Mouse (Mus musculus) limb, embryonic 14.5 days (tissue): Measurements from ENCODE around the gene Add2. TPM values are rescaled to one million over a fixed set of nuclear protein-coding genes. Genes with fewer than 3 reads are reported as not detected.

Experiments used
- ATAC-seq: fragments of 200-750 bp; cut with Nextera tagmentation; 2 replicates; pipeline ENCODE4 v1.8.0; 2017; ENCODE audit warnings: low read depth, moderate number of reproducible peaks, moderate TSS enrichment; ENCODE audit not compliant: low FRiP score
- DNase-seq: peaks from one replicate; pipeline ENCODE4 v3.0.0-alpha.2; 2015; ENCODE audit warnings: low spot score
- H3K27ac ChIP-seq: fragments of 300-500 bp; sonication (generic); replicated peaks from 2 replicates; pipeline ENCODE4 v1.5.1; 2014; ENCODE audit warnings: low read depth, mild to moderate bottlenecking, low read length, moderate library complexity, mixed read lengths
- H3K27me3 ChIP-seq: fragments of 300-500 bp; sonication (generic); 2 replicates; pipeline ENCODE4 v1.6.1; 2014; ENCODE audit warnings: low read length, mixed read lengths; ENCODE audit not compliant: control insufficient read depth, insufficient read depth
- H3K36me3 ChIP-seq: fragments of 300-500 bp; sonication (generic); 2 replicates; pipeline ENCODE4 v1.6.1; 2014; ENCODE audit warnings: mild to moderate bottlenecking, low read length, moderate library complexity, mixed read lengths; ENCODE audit not compliant: control insufficient read depth, insufficient read depth
- H3K4me1 ChIP-seq: fragments of 300-500 bp; sonication (generic); 2 replicates; pipeline ENCODE4 v1.6.1; 2014; ENCODE audit warnings: antibody characterized with exemption, low read length, mixed read lengths; ENCODE audit not compliant: control insufficient read depth, insufficient read depth
- H3K4me2 ChIP-seq: fragments of 300-500 bp; sonication (generic); replicated peaks from 2 replicates; pipeline ENCODE4 v1.6.1; 2014; ENCODE audit warnings: low read depth, mild to moderate bottlenecking, low read length, moderate library complexity; ENCODE audit not compliant: severe bottlenecking
- H3K4me3 ChIP-seq: fragments of 300-500 bp; sonication (generic); replicated peaks from 2 replicates; pipeline ENCODE4 v1.5.1; 2014; ENCODE audit warnings: low read length
- H3K9ac ChIP-seq: fragments of 300-500 bp; sonication (generic); 2 replicates; pipeline ENCODE4 v1.6.1; 2014; ENCODE audit warnings: mild to moderate bottlenecking, low read depth, low read length, moderate library complexity; ENCODE audit not compliant: severe bottlenecking
- H3K9me3 ChIP-seq: fragments of 300-500 bp; sonication (generic); 2 replicates; pipeline ENCODE4 v1.6.1; 2016; ENCODE audit warnings: low read length; ENCODE audit not compliant: control insufficient read depth
- POLR2A ChIP-seq: fragments of 200-500 bp; IDR thresholded peaks from 2 replicates; pipeline ENCODE4 v1.8.0; 2012; ENCODE audit warnings: inconsistent platforms, mild to moderate bottlenecking, moderate library complexity, borderline replicate concordance; ENCODE audit not compliant: insufficient read depth, insufficient read length; ENCODE audit errors: extremely low read depth
- WGBS: fragments of 180-500 bp; shearing (Covaris S2); extraction: QIAGEN DNeasy Blood & Tissue Kit; methylation state at CpG from one replicate; pipeline ENCODE4 v1.1.7; 2014; 5-methylcytosine and 5-hydroxymethylcytosine counted together
- polyA plus RNA-seq, 2 experiments: library from polyadenylated mRNA; depleted of rRNA in 1 of 2; stranded (reverse) in 1 of 2; unstranded in 1 of 2; fragments of >200 nt; fragmentation: Nextera tagmentation in 1 of 2; extraction: Ambion mirVana in 1 of 2; gene quantifications; 2 replicates each; pipeline versions ENCODE4 v1.2.1 to v1.2.3; 2012 to 2014

Add2 gene
- polyA plus RNA-seq, 2 experiments, result 1.4 to 2.6 TPM

DNA sequence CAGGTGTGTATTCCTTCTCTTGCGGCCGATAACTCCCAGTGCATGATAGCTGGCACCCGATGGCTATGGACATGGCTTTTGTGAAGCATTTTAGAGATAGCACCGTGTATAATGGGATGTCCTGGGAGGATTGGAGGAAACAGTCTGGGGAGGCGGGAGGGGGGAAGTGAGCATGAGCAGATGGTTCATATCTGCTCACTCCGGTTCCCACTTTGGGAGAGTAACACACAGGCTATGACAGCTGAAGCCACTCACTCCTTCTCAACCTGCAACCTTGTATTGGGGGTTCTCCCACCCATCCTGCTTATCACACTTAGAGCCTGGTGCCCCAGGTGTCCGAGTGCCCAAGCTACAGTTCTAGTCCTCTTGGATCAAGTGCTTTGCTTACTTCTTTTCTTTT, 41.8 kb downstream of the Add2 start:
- Histone ChIP-seq H3K27ac (no peak overlapping the region), H3K4me3 (no peak overlapping the region), H3K4me1 (no peaks in the 10 kb centered on the region), H3K27me3 (no peaks in the 10 kb centered on the region), H3K9me3 (no peaks in the 10 kb centered on the region), H3K36me3 (no peaks in the 10 kb centered on the region), H3K9ac (no peak overlapping the region), H3K4me2 (no peak overlapping the region)
- 91% methylated on average over 7 of the region's 7 CpGs for WGBS
- no peak for TF ChIP-seq POLR2A
- DNase-seq, result no peak
- no peak for ATAC-seq

DNA sequence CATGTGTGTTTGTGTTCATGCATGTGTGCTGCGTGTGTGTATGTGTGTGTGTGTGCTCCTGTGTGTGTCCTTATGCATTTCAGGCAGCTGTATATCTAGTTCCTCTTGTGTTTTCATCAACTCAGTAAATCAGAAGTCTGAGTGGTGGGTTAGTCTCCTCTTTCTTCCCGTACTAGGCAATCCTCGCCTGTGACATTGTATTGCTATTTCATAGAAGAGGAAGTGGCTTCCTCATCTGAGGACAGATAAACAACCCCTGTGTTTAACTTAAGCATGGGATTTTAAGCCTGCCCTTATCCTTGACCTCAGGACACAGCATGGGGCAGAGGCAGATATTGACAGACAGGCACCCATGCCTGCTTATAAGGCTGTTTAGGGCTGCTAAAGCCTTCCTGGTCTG, 45.4 kb downstream of the Add2 start:
- DNase-seq (no peak), ATAC-seq (no peak)
- Histone ChIP-seq H3K9ac (no peak overlapping the region), H3K4me1 (no peaks in the 10 kb centered on the region), H3K4me3 (no peak overlapping the region), H3K27ac (no peak overlapping the region), H3K36me3 (no peaks in the 10 kb centered on the region), H3K4me2 (no peak overlapping the region), H3K27me3 (no peaks in the 10 kb centered on the region), H3K9me3 (no peaks in the 10 kb centered on the region)
- 89% methylated on average over 3 of the region's 3 CpGs for WGBS
- TF ChIP-seq POLR2A, result no peak

DNA sequence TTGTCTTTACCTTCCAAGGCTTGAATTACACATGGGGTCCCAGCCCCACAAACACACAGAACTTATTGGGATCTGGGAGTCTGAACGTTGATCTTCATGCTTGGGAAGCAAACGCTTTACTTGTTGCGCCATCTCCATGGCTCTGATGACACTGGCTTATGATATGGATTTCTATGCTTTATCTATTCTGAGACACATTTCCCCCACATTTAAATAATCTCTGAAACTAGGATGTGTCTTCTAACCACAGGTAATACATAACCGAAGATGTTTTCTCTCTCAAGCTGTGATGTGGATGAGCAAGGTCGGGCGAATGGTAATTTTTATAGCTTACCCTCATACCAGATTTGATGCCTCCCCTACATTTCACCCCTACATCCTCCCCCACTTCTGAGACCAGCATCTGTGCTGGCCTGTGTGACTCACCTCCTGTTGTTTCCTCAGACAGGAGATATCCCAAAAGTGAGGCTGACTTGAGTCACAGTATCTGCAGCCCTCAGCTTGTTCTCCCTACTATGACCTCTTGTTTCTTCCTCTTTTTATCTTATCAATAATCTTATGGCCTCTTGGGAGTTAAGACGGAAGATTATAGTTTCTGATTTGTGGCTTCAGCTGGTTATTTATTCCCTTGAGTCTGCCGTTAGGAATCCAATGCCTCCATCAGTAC, 46.2 kb downstream of the Add2 start:
- ATAC-seq (no peak), DNase-seq (no peak)
- no peaks in the 10 kb centered on the region for H3K36me3 ChIP-seq
- H3K9me3 ChIP-seq, result no peaks in the 10 kb centered on the region
- no peak overlapping the region for H3K4me3 ChIP-seq
- H3K9ac ChIP-seq, result no peak overlapping the region
- H3K4me2 ChIP-seq, result no peak overlapping the region
- no peaks in the 10 kb centered on the region for H3K27me3 ChIP-seq
- no peak overlapping the region for H3K27ac ChIP-seq
- H3K4me1 ChIP-seq, result no peaks in the 10 kb centered on the region
- 81% methylated on average over 8 of the region's 8 CpGs for WGBS
- no peak for TF ChIP-seq POLR2A

DNA sequence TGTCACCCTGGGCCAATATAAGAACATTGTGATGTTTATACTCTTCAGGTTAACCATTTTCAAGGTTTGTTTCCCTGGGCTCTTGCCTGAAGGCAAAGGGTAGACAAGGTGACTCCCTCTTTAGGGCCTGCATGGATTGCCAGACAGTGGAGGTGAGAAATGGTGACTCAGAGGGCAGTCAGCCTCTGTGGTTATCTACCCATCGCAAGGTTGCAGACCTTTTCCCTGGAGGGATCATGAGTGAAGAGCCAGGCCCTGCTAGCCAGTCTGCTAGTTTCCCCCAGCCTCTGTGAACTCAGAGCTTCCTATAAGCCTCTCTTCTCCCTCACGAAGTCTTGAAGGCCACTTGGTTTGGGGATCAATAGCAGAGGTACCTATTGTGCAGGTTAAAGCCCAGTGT, 48.0 kb downstream of the Add2 start:
- no peaks in the 10 kb centered on the region for H3K4me1 ChIP-seq
- ATAC-seq (no peak), DNase-seq (no peak)
- no peaks in the 10 kb centered on the region for H3K9me3 ChIP-seq
- WGBS, result 93% methylated on average over 2 of the region's 2 CpGs
- no peak overlapping the region for H3K4me2 ChIP-seq
- no peak overlapping the region for H3K27ac ChIP-seq
- no peak for TF ChIP-seq POLR2A
- no peak overlapping the region for H3K9ac ChIP-seq
- no peaks in the 10 kb centered on the region for H3K36me3 ChIP-seq
- no peak overlapping the region for H3K4me3 ChIP-seq
- no peaks in the 10 kb centered on the region for H3K27me3 ChIP-seq

DNA sequence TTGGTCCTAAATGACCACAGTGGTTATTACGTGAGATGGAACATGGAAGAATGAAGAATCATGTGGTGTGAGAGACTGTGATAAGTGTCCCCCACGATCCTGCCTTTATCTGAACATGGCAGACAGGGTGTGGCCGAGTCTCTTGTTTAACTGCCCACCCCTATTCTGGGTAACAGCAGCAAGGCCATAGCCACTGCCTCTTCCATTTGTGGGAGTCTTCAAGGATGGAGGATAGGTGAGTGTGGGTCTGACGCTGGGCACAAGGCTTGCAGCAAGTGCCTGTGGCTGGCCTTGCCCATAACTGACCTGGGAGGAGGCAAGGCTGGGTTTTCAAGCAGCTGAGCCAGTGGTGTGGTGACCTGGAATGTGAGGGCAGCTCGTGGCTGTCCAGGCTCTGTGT, 49.4 kb downstream of the Add2 start:
- WGBS, result 71% methylated on average over 5 of the region's 5 CpGs
- no peak overlapping the region for H3K27ac ChIP-seq
- H3K27me3 ChIP-seq, result no peaks in the 10 kb centered on the region
- H3K36me3 ChIP-seq, result no peaks in the 10 kb centered on the region
- H3K4me1 ChIP-seq, result no peaks in the 10 kb centered on the region
- H3K4me3 ChIP-seq, result no peak overlapping the region
- no peak overlapping the region for H3K9ac ChIP-seq
- no peaks in the 10 kb centered on the region for H3K9me3 ChIP-seq
- ATAC-seq (no peak), DNase-seq (no peak)
- TF ChIP-seq POLR2A, result no peak
- no peak overlapping the region for H3K4me2 ChIP-seq
